Mouse (Mus musculus): ENCODE data around the gene Nkx2-3. TPM values are rescaled to one million over a fixed set of nuclear protein-coding genes. Genes with fewer than 3 reads are reported as not detected.

The Nkx2-3 gene
- polyA plus RNA-seq, 1 experiment from 2014 or later: 2.5 TPM

DNA sequence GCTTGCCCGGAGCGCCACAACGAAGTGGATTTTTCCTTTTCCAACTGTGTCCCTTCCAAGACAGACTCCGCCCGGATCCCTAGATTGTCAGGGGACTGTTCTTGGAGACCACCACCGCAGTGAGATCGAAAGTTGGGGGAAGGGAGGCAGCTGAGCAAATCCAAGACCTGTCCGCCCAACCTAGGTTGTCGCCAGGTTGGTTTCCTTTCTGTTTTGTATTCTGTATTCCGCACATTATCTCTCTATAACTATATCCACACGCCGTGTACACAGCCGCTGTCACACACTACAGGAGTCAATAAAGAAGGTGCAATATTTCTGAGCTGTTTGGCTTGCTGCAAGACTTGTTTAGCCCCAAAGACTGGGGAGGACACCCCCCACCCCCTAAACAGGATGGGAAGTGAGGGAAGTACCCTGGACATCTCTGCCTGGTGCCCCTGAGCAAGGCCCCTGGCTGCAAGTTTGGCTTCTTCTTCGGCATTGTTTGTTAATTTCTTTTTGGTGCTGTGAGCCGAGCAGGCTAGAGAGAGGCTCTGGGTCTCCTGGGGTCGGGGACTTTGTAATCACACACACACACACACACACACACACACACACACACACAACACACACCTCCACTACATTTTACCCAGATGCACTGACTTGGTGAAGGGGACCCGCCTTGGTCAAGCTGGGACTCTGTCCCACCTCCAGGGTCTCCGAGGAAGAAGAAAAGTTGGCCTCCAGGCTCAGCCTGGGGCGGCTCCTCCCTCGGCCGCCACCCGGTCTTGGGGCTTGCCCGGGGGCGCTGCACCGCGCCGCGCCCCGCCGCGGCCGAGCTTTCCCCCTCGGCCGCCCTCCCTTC lies 3.7 kb downstream of the Nkx2-3 start:
- Histone ChIP-seq H3K9ac (replicated peaks) (peak overlapping the region; percentile 53; the same call in 1 of the 2 replicates), H3K27ac (replicated peaks) (peak overlapping the region; percentile 50)
- ATAC-seq (ENCODE audit: low FRiP score, low read depth): no peak; the same call in 1 of the 2 replicates

DNA sequence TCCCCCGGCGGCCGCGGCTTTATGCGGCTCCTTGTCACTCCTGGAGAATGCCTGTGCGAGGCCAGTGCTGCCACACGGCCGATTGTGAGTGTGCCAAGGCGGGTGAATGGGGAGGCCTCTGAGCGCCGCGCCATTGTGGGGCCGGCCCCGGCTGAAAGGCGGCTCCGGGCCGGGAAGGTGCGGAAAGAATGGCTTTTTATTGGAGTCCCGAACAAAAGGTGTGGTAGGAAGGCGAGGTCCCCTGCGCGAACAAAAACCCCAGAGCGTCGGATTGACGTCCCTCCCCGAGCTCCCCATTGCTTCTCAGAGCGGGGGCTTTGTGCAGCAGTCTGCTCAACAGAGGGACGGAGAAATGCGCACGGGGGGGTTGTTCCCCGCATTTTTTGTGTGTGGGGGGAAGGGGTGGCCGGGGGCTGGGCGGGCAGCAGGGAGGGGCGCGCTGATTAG lies 4.3 kb downstream of the Nkx2-3 start:
- H3K4me2 ChIP-seq (replicated peaks): peak overlapping the region; percentile 65
- under 1% methylated on average over 35 of the region's 35 CpGs for WGBS
- no peaks in the 10 kb centered on the region for H3K36me3 ChIP-seq
- peaks cover 100% of the 10 kb centered on the region for H3K27me3 ChIP-seq
- H3K9ac ChIP-seq (replicated peaks): peak overlapping the region; percentile 37; the same call in 1 of the 2 replicates
- H3K4me1 ChIP-seq: peaks cover 52% of the 10 kb centered on the region
- peak overlapping the region; percentile 50 for H3K27ac ChIP-seq (replicated peaks)
- H3K9me3 ChIP-seq: no peaks in the 10 kb centered on the region
- H3K4me3 ChIP-seq: peak overlapping the region; percentile 42
- peak; percentile 87 for ATAC-seq (ENCODE audit: low FRiP score, low read depth)

More for the DNA sequence above, 3.7 kb downstream of the Nkx2-3 start:
- Histone ChIP-seq H3K9me3 (no peaks in the 10 kb centered on the region), H3K4me3 (peak overlapping the region; percentile 42), H3K27me3 (peaks cover 100% of the 10 kb centered on the region), H3K36me3 (no peaks in the 10 kb centered on the region), H3K4me2 (replicated peaks) (peak overlapping the region; percentile 65), H3K4me1 (peaks cover 52% of the 10 kb centered on the region)
- WGBS: under 1% methylated on average over 34 of the region's 34 CpGs

DNA sequence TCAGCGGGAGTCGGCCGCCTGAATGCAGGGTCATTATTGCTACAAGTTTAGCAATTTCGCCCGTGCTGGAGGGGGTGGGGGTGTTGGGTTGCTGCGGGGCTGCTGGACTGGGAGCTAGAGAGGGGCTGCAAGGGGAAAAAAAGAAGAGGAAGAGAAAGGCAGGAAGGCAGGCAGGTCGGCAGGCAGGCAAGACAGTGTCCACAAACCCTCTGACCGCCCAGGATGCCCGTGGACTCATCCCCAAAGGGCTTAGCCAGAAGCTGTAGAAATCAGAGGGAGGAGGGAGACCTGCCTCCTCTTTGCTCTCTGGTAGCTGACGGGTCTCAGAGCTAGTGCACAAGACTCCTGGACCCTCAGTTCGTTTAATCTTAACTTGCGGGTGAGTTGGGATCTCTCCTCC lies 4.8 kb downstream of the Nkx2-3 start:
- no peaks in the 10 kb centered on the region for H3K9me3 ChIP-seq
- peak overlapping the region; percentile 42 for H3K4me3 ChIP-seq
- H3K4me1 ChIP-seq: peaks cover 48% of the 10 kb centered on the region
- H3K4me2 ChIP-seq (replicated peaks): peak overlapping the region; percentile 65
- H3K27ac ChIP-seq (replicated peaks): peak overlapping the region; percentile 50
- WGBS: under 1% methylated on average over 12 of the region's 12 CpGs
- ATAC-seq (ENCODE audit: low FRiP score, low read depth): peak; percentile 20
- peak overlapping the region; percentile 37; the same call in 1 of the 2 replicates for H3K9ac ChIP-seq (replicated peaks)
- H3K36me3 ChIP-seq: no peaks in the 10 kb centered on the region
- peaks cover 100% of the 10 kb centered on the region for H3K27me3 ChIP-seq

DNA sequence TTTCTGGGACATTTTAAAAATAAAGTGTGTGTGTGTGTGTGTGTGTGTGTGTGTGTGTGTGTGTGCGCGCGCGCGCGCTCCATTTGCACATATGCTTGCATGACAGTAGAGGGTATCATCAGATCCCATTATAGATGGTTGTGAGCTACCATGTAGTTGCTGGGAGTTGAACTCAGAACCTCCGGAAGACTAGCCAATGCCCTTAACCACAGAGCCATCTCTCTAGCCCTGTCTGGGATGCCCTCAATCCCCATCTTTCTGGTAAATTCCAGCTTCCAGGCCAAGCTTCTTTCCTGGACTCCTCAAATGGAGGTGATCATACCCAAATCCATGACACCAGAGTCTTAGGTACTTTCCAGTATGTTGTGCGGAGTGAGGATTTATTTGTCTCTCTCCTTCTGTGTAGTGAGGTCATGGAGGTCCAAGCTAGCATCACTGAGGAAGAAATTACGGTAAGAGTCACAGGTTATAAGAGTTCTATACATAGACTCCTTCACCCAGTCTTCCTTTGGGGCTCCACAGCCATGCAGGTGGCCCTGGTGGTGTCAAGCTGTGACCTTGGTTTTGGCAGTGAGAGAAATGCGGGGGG lies 5.7 kb downstream of the Nkx2-3 start:
- Histone ChIP-seq H3K27me3 (peaks cover 99% of the 10 kb centered on the region), H3K4me1 (peaks cover 38% of the 10 kb centered on the region), H3K9me3 (no peaks in the 10 kb centered on the region), H3K27ac (replicated peaks) (no peak overlapping the region), H3K4me2 (replicated peaks) (no peak overlapping the region), H3K4me3 (no peak overlapping the region), H3K36me3 (no peaks in the 10 kb centered on the region), H3K9ac (replicated peaks) (no peak overlapping the region)
- no peak for ATAC-seq (ENCODE audit: low FRiP score, low read depth)
- WGBS: 37% methylated on average over 10 of the region's 10 CpGs

DNA sequence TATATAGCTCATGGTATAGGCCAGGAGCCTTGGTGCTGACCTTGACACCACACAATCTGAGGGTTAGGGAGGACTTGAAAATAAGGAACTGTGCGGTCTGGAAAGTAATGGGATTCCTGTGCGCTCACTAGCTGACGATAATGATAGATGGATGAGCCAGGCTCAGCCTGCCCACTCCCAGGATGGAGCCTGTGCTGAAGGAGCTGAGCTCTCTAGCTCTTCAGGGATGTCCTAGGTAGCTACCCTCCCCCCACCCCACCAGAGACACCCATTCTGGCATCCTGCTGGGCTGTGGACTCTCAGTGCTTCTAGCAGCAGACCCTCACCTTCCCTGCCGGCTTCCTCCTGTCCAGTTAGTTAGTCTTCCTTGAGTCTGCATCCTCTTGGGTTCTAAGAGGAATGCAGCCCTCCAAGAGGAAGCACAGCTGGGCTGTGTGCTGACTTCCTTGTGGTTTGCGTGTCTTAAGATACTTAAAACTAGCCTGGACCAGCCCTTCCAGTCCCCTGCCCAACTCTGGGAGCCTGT lies 6.4 kb downstream of the Nkx2-3 start:
- Histone ChIP-seq H3K4me3 (no peak overlapping the region), H3K9me3 (no peaks in the 10 kb centered on the region), H3K27me3 (peaks cover 99% of the 10 kb centered on the region), H3K4me2 (replicated peaks) (no peak overlapping the region), H3K4me1 (peaks cover 37% of the 10 kb centered on the region), H3K9ac (replicated peaks) (no peak overlapping the region), H3K36me3 (no peaks in the 10 kb centered on the region), H3K27ac (replicated peaks) (no peak overlapping the region)
- WGBS: 6% methylated on average over 5 of the region's 5 CpGs
- no peak for ATAC-seq (ENCODE audit: low FRiP score, low read depth)

DNA sequence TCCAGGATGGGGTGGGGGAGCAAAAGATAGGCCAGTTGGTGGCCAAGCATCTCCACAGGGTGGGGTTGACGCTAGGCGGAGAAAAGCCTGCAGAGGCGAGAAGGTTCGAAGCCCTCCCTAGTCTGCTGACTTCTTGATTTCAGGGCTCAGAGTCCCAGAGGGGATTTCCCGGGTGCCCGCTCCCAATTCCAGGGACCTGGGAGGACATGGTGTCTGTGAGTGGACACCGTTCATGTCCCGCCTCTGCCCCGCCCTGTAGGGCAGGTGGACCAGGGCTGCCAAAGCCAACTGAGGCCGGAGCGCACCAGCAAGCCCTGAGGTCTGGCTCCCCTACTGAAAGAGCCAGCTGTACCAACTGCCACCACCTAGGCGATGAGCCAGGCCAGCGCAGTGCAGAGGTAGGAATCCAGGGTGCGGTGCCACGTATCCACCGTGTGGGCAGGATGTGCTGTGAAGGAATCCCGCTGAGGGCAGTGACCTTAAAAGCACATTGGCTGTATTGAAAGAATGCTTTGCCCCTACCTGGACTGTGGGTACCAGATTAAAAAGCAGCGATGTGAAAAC lies 7.9 kb downstream of the Nkx2-3 start:
- Histone ChIP-seq H3K27ac (replicated peaks) (no peak overlapping the region), H3K4me3 (no peak overlapping the region), H3K4me1 (peaks cover 27% of the 10 kb centered on the region), H3K4me2 (replicated peaks) (no peak overlapping the region), H3K9ac (replicated peaks) (no peak overlapping the region), H3K27me3 (peaks cover 97% of the 10 kb centered on the region), H3K36me3 (no peaks in the 10 kb centered on the region), H3K9me3 (no peaks in the 10 kb centered on the region)
- no peak for ATAC-seq (ENCODE audit: low FRiP score, low read depth)
- WGBS: 4% methylated on average over 18 of the region's 18 CpGs

DNA sequence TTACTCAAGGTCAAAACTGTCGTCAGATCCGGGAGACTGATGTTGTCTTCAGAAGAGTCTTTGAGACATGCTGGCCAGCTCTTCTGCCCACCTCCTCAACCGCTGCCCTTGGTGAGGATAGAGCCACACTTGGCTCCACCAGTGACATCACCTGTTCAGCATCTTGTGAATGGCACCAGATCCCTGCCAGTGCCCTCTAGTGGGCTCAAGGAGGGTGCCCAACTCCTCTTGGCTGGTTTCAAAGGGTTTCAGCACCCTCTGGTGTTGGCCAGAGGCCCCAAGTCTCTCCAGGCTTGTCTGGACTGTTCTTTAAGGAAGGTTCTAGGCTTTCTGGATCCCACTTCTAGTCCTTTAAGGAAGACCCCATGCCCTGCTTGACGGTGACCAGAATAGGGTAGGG lies 11.8 kb downstream of the Nkx2-3 start:
- peaks cover 63% of the 10 kb centered on the region for H3K27me3 ChIP-seq
- peak; percentile 19; the same call in 1 of the 2 replicates for ATAC-seq (ENCODE audit: low FRiP score, low read depth)
- no peak overlapping the region for H3K27ac ChIP-seq (replicated peaks)
- no peaks in the 10 kb centered on the region for H3K36me3 ChIP-seq
- H3K4me2 ChIP-seq (replicated peaks): no peak overlapping the region
- H3K4me1 ChIP-seq: peaks cover 10% of the 10 kb centered on the region; the same call in 1 of the 2 replicates
- no peak overlapping the region for H3K4me3 ChIP-seq
- WGBS: 45% methylated on average over 4 of the region's 4 CpGs
- no peaks in the 10 kb centered on the region for H3K9me3 ChIP-seq
- no peak overlapping the region for H3K9ac ChIP-seq (replicated peaks)

DNA sequence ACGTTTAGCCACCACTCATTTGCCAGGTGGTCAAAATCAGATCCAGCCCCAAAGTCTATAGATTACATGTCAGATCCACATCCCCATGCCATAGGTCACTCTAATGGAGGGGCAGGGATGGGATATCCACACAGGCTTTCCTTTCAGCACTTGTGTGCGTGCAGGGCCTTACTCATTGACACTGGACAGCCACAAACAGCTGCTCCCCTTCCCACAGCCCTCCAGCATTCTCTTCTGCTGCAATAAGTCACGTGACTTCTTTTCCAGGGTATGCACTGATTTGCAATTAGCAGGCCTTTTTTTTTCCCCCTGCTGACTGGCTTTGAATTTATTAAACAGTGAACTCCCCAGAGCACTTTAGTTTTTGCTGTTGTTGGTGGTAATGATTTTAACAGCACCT lies 14.0 kb downstream of the Nkx2-3 start:
- peaks cover 10% of the 10 kb centered on the region; the same call in 1 of the 2 replicates for H3K4me1 ChIP-seq
- H3K9me3 ChIP-seq: no peaks in the 10 kb centered on the region
- no peaks in the 10 kb centered on the region for H3K36me3 ChIP-seq
- ATAC-seq (ENCODE audit: low FRiP score, low read depth): peak; percentile 68
- peaks cover 55% of the 10 kb centered on the region for H3K27me3 ChIP-seq
- no peak overlapping the region for H3K9ac ChIP-seq (replicated peaks)
- H3K4me2 ChIP-seq (replicated peaks): no peak overlapping the region
- 49% methylated on average over 3 of the region's 3 CpGs for WGBS
- no peak overlapping the region for H3K27ac ChIP-seq (replicated peaks)
- no peak overlapping the region for H3K4me3 ChIP-seq

DNA sequence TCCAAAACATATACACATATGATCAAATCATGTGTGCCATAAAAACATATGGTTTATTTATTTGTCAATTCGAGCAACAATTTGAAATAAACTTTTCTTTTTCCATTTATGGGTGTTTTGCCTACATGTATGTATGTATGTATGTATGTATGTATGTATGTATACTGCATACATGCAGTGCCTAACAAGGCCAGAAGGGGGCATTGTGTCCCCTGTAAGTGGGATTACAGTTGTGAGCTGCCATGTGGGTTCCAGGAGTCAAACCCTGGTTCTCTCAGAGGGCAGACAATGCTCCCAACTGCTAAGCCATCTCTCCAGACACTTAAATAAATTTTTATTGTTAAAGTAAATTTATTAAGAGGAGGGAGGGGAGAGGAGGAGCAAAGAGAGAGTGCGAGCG lies 15.2 kb downstream of the Nkx2-3 start:
- no peak overlapping the region for H3K4me3 ChIP-seq
- H3K4me2 ChIP-seq (replicated peaks): no peak overlapping the region
- H3K27ac ChIP-seq (replicated peaks): no peak overlapping the region
- peaks cover 10% of the 10 kb centered on the region; the same call in 1 of the 2 replicates for H3K4me1 ChIP-seq
- no peaks in the 10 kb centered on the region for H3K36me3 ChIP-seq
- WGBS: 90% methylated on average over 3 of the region's 3 CpGs
- peaks cover 43% of the 10 kb centered on the region for H3K27me3 ChIP-seq
- ATAC-seq (ENCODE audit: low FRiP score, low read depth): no peak
- H3K9me3 ChIP-seq: no peaks in the 10 kb centered on the region
- H3K9ac ChIP-seq (replicated peaks): no peak overlapping the region

DNA sequence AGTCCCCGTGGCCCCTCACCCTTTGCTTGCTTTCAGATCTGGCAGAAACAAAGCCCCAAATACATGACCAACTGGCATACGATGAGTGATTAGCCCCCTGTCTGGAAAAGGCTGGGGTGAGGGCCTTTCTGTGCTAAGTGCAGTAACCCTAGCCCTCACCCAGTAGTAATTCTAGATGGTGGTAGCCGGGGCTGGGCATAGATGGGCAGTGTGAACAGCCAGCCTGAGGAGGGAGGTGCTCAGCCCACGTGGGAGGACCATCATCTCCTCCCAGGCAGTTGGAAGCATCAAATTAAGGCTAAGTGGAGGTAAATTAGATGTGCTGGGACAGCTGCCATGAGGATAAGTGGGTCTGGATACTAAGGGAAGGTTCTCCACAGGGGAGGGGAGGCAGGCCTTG lies 17.0 kb downstream of the Nkx2-3 start:
- no peak overlapping the region for H3K4me2 ChIP-seq (replicated peaks)
- no peak overlapping the region for H3K9ac ChIP-seq (replicated peaks)
- no peak overlapping the region for H3K4me3 ChIP-seq
- ATAC-seq (ENCODE audit: low FRiP score, low read depth): no peak
- H3K36me3 ChIP-seq: no peaks in the 10 kb centered on the region
- H3K27ac ChIP-seq (replicated peaks): no peak overlapping the region
- WGBS: 62% methylated on average over 4 of the region's 4 CpGs
- H3K9me3 ChIP-seq: no peaks in the 10 kb centered on the region
- peaks cover 10% of the 10 kb centered on the region; the same call in 1 of the 2 replicates for H3K4me1 ChIP-seq
- peaks cover 27% of the 10 kb centered on the region for H3K27me3 ChIP-seq

DNA sequence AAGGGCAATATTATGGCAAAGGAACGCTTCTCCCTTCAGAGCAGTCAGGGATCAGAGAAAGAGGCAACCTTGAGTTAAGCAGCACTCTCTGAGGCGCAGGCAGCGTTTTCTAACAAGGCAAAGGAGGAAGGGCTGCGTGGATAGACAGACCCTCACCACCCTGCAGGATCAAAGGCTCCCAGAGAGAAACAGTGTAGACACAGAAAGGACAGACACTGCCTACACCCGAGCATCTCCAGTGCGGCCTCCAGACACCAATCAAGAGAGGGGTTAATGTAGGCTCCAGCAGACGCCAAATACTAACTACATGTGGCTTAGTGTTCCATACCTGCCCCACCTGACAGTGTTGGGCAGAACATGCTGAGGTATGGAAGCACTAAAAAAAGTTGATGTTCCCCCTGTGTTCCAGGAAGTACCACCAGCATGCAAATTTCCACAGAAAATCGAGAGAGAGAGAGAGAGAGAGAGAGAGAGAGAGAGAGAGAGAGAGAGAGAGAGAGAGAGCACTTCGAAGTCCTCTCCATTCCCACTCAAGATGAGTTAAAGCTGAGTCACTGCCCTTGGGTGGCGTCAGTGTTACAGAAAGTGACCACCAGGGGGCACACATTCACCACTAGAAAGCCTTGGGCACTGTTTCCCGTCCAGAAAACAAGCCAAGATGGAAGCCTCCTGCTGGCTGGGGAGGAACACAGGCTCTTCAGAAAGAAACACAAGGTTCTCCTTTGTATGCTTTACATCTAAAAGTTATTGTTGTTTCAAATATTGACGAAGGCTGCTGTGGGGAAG lies 18.5 kb downstream of the Nkx2-3 start:
- H3K9ac ChIP-seq (replicated peaks): no peak overlapping the region
- no peak overlapping the region for H3K4me2 ChIP-seq (replicated peaks)
- H3K9me3 ChIP-seq: no peaks in the 10 kb centered on the region
- no peak for ATAC-seq (ENCODE audit: low FRiP score, low read depth)
- H3K4me1 ChIP-seq: peaks cover 10% of the 10 kb centered on the region; the same call in 1 of the 2 replicates
- no peak overlapping the region for H3K4me3 ChIP-seq
- no peaks in the 10 kb centered on the region for H3K36me3 ChIP-seq
- WGBS: 32% methylated on average over 12 of the region's 12 CpGs
- peaks cover 19% of the 10 kb centered on the region; the same call in 1 of the 2 replicates for H3K27me3 ChIP-seq
- no peak overlapping the region for H3K27ac ChIP-seq (replicated peaks)

Data from midbrain, embryonic 12.5 days (tissue).